Mouse (Mus musculus): ENCODE results near the gene Map3k11. TPM values are rescaled to one million over a fixed set of nuclear protein-coding genes. Genes with fewer than 3 reads are reported as not detected.

The Map3k11 gene
- polyA plus RNA-seq, 1 experiment: 20.2 TPM

DNA sequence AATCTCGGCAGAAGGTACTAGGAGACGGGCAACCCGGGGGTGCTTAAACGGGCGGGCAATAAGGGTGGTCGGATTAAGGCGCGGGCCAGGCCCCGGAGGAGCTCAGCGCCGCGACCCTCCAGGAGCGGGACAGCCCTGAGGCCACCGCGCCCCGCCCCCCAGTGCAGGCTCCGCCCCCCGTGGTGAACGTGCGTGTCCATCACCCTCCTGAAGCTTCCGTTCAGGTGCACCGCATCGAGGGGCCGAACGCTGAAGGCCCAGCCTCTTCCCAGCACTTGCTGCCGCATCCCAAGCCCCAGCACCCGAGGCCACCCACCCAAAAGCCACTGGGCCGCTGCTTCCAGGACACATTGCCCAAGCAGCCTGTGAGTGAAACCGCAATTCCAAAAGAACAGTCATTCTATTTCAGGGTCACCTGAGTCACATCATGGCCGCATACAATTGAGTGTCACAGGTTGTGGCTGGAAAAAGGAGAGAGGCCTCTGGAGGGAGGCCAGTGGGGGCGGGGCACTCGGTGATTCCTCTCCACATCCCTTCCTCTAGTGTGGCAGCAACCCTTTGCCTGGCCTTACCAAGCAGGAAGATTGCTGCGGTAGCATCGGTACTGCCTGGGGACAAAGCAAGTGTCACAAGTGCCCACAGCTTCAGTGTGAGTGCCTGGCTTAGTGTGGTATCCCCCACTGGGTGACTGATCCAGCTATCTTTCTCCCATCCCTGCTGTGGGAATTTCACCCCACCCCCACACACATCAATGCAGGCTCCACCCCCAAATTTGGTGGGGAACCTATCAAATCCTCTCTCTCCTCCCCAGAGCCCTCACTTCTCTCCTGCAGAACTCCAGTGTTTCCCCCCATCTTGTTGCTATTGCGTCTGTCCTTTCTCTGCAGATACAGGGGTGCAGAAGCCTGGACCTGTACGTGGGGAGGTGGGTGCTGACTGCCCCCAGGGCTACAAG is 57.5 kb downstream of the Map3k11 start:
- Histone ChIP-seq H3K4me3 (replicated peaks) (no peak overlapping the region), H3K36me3 (ENCODE audit: control insufficient read depth) (no peaks in the 10 kb centered on the region), H3K9me3 (ENCODE audit: control insufficient read depth, low read length) (peaks cover 5% of the 10 kb centered on the region; the same call in 1 of the 2 replicates), H3K4me1 (ENCODE audit: control insufficient read depth) (peaks cover 16% of the 10 kb centered on the region), H3K27me3 (ENCODE audit: control insufficient read depth) (peaks cover 100% of the 10 kb centered on the region)
- TF ChIP-seq GATA1 (IDR thresholded peaks at IDR 0.05; ENCODE audit: low read length) (no peak), TAL1 (IDR thresholded peaks at IDR 0.05; ENCODE audit: low read length) (no peak)

DNA sequence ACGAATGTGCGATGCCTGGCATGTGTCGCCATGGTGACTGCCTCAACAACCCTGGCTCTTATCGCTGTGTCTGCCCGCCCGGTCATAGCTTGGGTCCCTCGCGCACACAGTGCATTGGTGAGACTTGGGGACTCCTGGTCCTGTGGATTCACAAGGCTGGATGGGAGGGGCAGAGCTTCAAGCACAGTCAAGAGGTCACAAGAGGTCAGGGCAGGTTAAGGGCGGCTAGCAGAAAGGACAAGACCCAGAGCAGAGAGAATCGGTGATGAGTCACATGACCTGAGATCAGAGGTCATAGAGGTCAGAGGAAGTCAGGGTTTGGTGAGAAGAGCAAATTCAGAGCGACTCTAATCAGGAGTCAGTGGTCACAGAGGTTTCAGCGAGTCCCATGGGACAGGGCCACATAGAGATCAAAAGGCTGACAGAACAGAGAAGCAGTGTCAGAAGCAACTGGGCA is 58.4 kb downstream of the Map3k11 start:
- no peak for TF ChIP-seq TAL1 (IDR thresholded peaks at IDR 0.05; ENCODE audit: low read length)
- no peak for TF ChIP-seq GATA1 (IDR thresholded peaks at IDR 0.05; ENCODE audit: low read length)
- Histone ChIP-seq H3K27me3 (ENCODE audit: control insufficient read depth) (peaks cover 100% of the 10 kb centered on the region), H3K36me3 (ENCODE audit: control insufficient read depth) (no peaks in the 10 kb centered on the region), H3K4me1 (ENCODE audit: control insufficient read depth) (peaks cover 24% of the 10 kb centered on the region), H3K4me3 (replicated peaks) (no peak overlapping the region), H3K9me3 (ENCODE audit: control insufficient read depth, low read length) (peaks cover 6% of the 10 kb centered on the region; the same call in 1 of the 2 replicates)

DNA sequence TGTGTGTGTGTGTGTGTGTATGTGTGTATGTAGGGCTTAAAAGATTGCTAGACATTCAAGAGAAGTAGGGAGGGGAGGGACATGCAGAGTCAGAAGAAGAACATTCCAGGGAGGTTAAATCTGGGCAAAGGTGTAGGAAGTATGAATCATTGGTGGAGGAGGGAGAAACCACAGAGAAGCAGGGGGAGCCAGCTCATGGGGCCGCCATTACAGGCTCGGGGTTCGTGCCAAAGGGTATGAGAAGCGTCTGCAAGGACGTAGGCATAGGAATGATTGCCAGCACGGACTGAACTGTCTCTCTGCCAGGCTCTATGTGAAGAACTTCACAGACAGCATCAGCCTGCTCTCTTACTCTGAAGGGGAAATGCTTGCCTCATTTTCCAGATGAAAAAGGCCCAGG is 60.9 kb downstream of the Map3k11 start:
- H3K9me3 ChIP-seq (ENCODE audit: control insufficient read depth, low read length): peaks cover 4% of the 10 kb centered on the region; the same call in 1 of the 2 replicates
- TF ChIP-seq GATA1 (IDR thresholded peaks at IDR 0.05; ENCODE audit: low read length) (no peak), TAL1 (IDR thresholded peaks at IDR 0.05; ENCODE audit: low read length) (no peak)
- H3K27me3 ChIP-seq (ENCODE audit: control insufficient read depth): peaks cover 97% of the 10 kb centered on the region
- H3K36me3 ChIP-seq (ENCODE audit: control insufficient read depth): no peaks in the 10 kb centered on the region
- H3K4me1 ChIP-seq (ENCODE audit: control insufficient read depth): peaks cover 24% of the 10 kb centered on the region
- no peak overlapping the region for H3K4me3 ChIP-seq (replicated peaks)

DNA sequence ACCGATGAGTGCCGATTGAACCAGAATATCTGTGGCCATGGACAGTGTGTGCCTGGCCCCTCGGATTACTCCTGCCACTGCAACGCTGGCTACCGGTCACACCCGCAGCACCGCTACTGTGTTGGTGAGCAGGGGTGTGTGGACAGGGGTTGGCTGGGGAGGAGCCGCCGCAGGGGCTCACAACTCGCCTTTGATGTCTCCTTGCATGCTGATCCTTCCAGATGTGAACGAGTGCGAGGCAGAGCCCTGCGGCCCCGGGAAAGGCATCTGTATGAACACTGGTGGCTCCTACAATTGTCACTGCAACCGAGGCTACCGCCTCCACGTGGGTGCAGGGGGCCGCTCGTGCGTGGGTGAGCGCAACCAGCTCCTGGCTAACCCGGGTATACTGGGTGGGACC is 62.4 kb downstream of the Map3k11 start:
- H3K4me3 ChIP-seq (replicated peaks): no peak overlapping the region

DNA sequence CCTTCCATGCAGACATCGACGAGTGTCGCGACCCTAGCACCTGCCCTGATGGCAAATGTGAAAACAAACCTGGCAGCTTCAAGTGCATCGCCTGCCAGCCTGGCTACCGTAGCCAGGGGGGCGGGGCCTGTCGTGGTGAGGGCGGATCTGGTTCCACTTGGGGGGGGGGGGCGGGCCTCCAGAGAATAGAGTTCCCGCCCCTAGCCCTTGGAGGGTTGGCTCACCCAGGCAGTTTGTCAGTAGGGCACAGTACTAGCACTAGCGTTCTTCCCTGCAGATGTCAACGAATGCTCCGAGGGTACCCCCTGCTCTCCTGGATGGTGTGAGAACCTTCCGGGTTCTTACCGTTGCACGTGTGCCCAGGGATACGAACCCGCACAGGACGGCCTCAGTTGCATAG is 63.2 kb downstream of the Map3k11 start:
- peaks cover 16% of the 10 kb centered on the region for H3K4me1 ChIP-seq (ENCODE audit: control insufficient read depth)
- H3K4me3 ChIP-seq (replicated peaks): no peak overlapping the region
- H3K36me3 ChIP-seq (ENCODE audit: control insufficient read depth): no peaks in the 10 kb centered on the region
- peaks cover 96% of the 10 kb centered on the region for H3K27me3 ChIP-seq (ENCODE audit: control insufficient read depth)
- TF ChIP-seq GATA1 (IDR thresholded peaks at IDR 0.05; ENCODE audit: low read length): no peak
- no peak for TF ChIP-seq TAL1 (IDR thresholded peaks at IDR 0.05; ENCODE audit: low read length)
- peaks cover 4% of the 10 kb centered on the region; the same call in 1 of the 2 replicates for H3K9me3 ChIP-seq (ENCODE audit: control insufficient read depth, low read length)

More for the DNA sequence above, 62.4 kb downstream of the Map3k11 start:
- H3K27me3 ChIP-seq (ENCODE audit: control insufficient read depth): peaks cover 96% of the 10 kb centered on the region
- H3K36me3 ChIP-seq (ENCODE audit: control insufficient read depth): no peaks in the 10 kb centered on the region
- TF ChIP-seq GATA1 (IDR thresholded peaks at IDR 0.05; ENCODE audit: low read length) (no peak), TAL1 (IDR thresholded peaks at IDR 0.05; ENCODE audit: low read length) (no peak)
- peaks cover 19% of the 10 kb centered on the region for H3K4me1 ChIP-seq (ENCODE audit: control insufficient read depth)
- H3K9me3 ChIP-seq (ENCODE audit: control insufficient read depth, low read length): peaks cover 4% of the 10 kb centered on the region; the same call in 1 of the 2 replicates

Other genes with a start within 250 kb of the Map3k11 start
- 0.12 and 0.18 TPM in 2 replicates for gene Fosl1, start 241.2 kb upstream of the Map3k11 start, polyA plus RNA-seq (2012)
- 0.54 and 0.57 TPM in 2 replicates for gene Ccdc85b, start 230.8 kb upstream of the Map3k11 start, polyA plus RNA-seq (2012)
- gene Fibp, start 228.1 kb upstream of the Map3k11 start, polyA plus RNA-seq (2012): 2.4 and 11.7 TPM in 2 replicates
- gene Ctsw, start 220.2 kb upstream of the Map3k11 start, polyA plus RNA-seq (2012): not detected in 2 replicates
- 0.03 and 0.04 TPM in 2 replicates for gene Efemp2, start 214.8 kb upstream of the Map3k11 start, polyA plus RNA-seq (2012)
- 5.2 and 9.4 TPM in 2 replicates for gene Mus81, start 200.3 kb upstream of the Map3k11 start, polyA plus RNA-seq (2012)
- 151 and 164 TPM in 2 replicates for gene Cfl1, start 198.3 kb upstream of the Map3k11 start, polyA plus RNA-seq (2012)
- gene 1700020D05Rik, start 185.0 kb upstream of the Map3k11 start, polyA plus RNA-seq (2012): 0.10 and 0.18 TPM in 2 replicates
- gene Snx32, start 178.2 kb upstream of the Map3k11 start, polyA plus RNA-seq (2012): 1.3 and 1.5 TPM in 2 replicates
- gene Ovol1, start 128.1 kb upstream of the Map3k11 start, polyA plus RNA-seq (2012): 0.01 TPM in 2 replicates
- 0.19 and 0.20 TPM in 2 replicates for gene Ap5b1, start 120.7 kb upstream of the Map3k11 start, polyA plus RNA-seq (2012)
- gene Rnaseh2c, start 86.9 kb upstream of the Map3k11 start, polyA plus RNA-seq (2012): 82.8 and 90.8 TPM in 2 replicates
- gene Kat5, start 78.5 kb upstream of the Map3k11 start, polyA plus RNA-seq (2012): 6.0 and 7.0 TPM in 2 replicates
- 4.1 and 6.0 TPM in 2 replicates for gene Rela, start 51.3 kb upstream of the Map3k11 start, polyA plus RNA-seq (2012)
- 63.2 and 69.8 TPM in 2 replicates for gene Sipa1, start 25.0 kb upstream of the Map3k11 start, polyA plus RNA-seq (2012)
- gene Pcnx3, start 166 bp downstream of the Map3k11 start, polyA plus RNA-seq (2012): 43.8 and 46.7 TPM in 2 replicates
- gene Kcnk7, start 15.6 kb downstream of the Map3k11 start, polyA plus RNA-seq (2012): 0.04 and 0.06 TPM in 2 replicates
- gene Ehbp1l1, start 37.6 kb downstream of the Map3k11 start, polyA plus RNA-seq (2012): 88.4 and 106 TPM in 2 replicates
- gene Fam89b, start 40.9 kb downstream of the Map3k11 start, polyA plus RNA-seq (2012): 33.0 and 41.0 TPM in 2 replicates
- gene Ltbp3, start 52.2 kb downstream of the Map3k11 start, polyA plus RNA-seq (2012): 0.06 and 0.09 TPM in 2 replicates
- 8.2 TPM in 2 replicates for gene Scyl1, start 82.7 kb downstream of the Map3k11 start, polyA plus RNA-seq (2012)
- 0.74 and 0.75 TPM in 2 replicates for gene Frmd8, start 186.5 kb downstream of the Map3k11 start, polyA plus RNA-seq (2012)
- gene Slc25a45, start 189.1 kb downstream of the Map3k11 start, polyA plus RNA-seq (2012): 0.07 TPM in 1 of 2 replicates, not detected in the other
- 0.12 and 0.28 TPM in 2 replicates for gene Tigd3, start 205.4 kb downstream of the Map3k11 start, polyA plus RNA-seq (2012)
- gene Dpf2, start 224.3 kb downstream of the Map3k11 start, polyA plus RNA-seq (2012): 2.7 and 8.5 TPM in 2 replicates
- gene Cdc42ep2, start 236.1 kb downstream of the Map3k11 start, polyA plus RNA-seq (2012): 0.10 and 0.13 TPM in 2 replicates

All from erythroblast, embryonic 14.5 days (primary cell).